In genomic region chr6:117326835-117327775, GRCm38 (mm10) we compare ENCODE assay signal across 11 mouse cellular contexts.
DNase-seq lines count a peak whose midpoint lies in the region; ATAC-seq lines count a peak whose summit lies in the region.
"Had no signal": no experiment of that assay in that cellular context is flagged by ENCODE, and none has a peak within 500 bp of the region (broad histone marks: within the 10 kb centered on the region; RNA-seq: fewer than 3 reads in every experiment).

No protein-coding gene starts in this region.

- no peaks in the 10 kb centered on the region for H3K9me3 ChIP-seq in embryonic facial prominence, embryonic 11.5 days (replicated peaks; ENCODE audit: control insufficient read depth, low read length)
- H3K9me3 ChIP-seq in kidney, embryonic 15.5 days (replicated peaks): no peaks in the 10 kb centered on the region
- H3K9me3 ChIP-seq: neural tube, embryonic 13.5 days had no signal

- no peaks in the 10 kb centered on the region for H3K36me3 ChIP-seq in embryonic facial prominence, embryonic 11.5 days (replicated peaks; ENCODE audit: control insufficient read depth, insufficient read depth, low read depth, low read length)
- H3K36me3 ChIP-seq in kidney, embryonic 15.5 days: no peaks in the 10 kb centered on the region
- H3K36me3 ChIP-seq: neural tube, embryonic 13.5 days had no signal

- peak; percentile 91 for DNase-seq in heart, adult 11 months
- no peak for DNase-seq in heart, adult 8-10 months (ENCODE audit: low spot score)
- peak; percentile 10 for DNase-seq in MN1 (ENCODE audit: low spot score)
- DNase-seq in embryonic facial prominence, embryonic 11.5 days (ENCODE audit: low spot score): peak; percentile 45
- peak; percentile 21 to 24 for DNase-seq in heart, postnatal 10 days
- no peak for DNase-seq in thymus, postnatal 4 days
- no peak for DNase-seq in adrenal gland, adult 8-10 months
- DNase-seq: layer of hippocampus, postnatal 36 days; liver, postnatal 0 days had no signal

- H3K9ac ChIP-seq in embryonic facial prominence, embryonic 11.5 days (replicated peaks; ENCODE audit: low read length): no peak overlapping the region
- no peak overlapping the region for H3K9ac ChIP-seq in kidney, embryonic 15.5 days
- H3K9ac ChIP-seq: liver, postnatal 0 days; neural tube, embryonic 13.5 days had no signal

- H3K4me3 ChIP-seq in embryonic facial prominence, embryonic 11.5 days (ENCODE audit: low read depth, low read length): no peak overlapping the region
- no peak overlapping the region for H3K4me3 ChIP-seq in kidney, embryonic 15.5 days (replicated peaks)
- H3K4me3 ChIP-seq: neural tube, embryonic 13.5 days had no signal

- WGBS in embryonic facial prominence, embryonic 11.5 days: 42% methylated on average over 18 of the region's 18 CpGs
- 62% methylated on average over 18 of the region's 18 CpGs for WGBS in kidney, embryonic 15.5 days

- no peaks in the 10 kb centered on the region for H3K4me1 ChIP-seq in embryonic facial prominence, embryonic 11.5 days (ENCODE audit: control insufficient read depth, insufficient read depth, low read length)
- no peaks in the 10 kb centered on the region for H3K4me1 ChIP-seq in kidney, embryonic 15.5 days

- no peak for ATAC-seq in embryonic facial prominence, embryonic 11.5 days (replicated peaks; ENCODE audit: insufficient number of reproducible peaks, low FRiP score, low TSS enrichment, low read depth)
- ATAC-seq in kidney, embryonic 15.5 days (replicated peaks; ENCODE audit: low FRiP score): no peak
- ATAC-seq: liver, postnatal 0 days had no signal

- intact Hi-C loops in heart, postnatal 10 days (cut with DNase I): loop anchor here (5.0 kb wide), 1 partner anchor 75 kb away; no protein-coding TSS in a partner anchor

- H3K4me2 ChIP-seq in embryonic facial prominence, embryonic 11.5 days (ENCODE audit: low read depth, low read length): no peak overlapping the region
- no peak overlapping the region for H3K4me2 ChIP-seq in kidney, embryonic 15.5 days
- H3K4me2 ChIP-seq: neural tube, embryonic 13.5 days had no signal

- H3K27me3 ChIP-seq in embryonic facial prominence, embryonic 11.5 days (ENCODE audit: control insufficient read depth, insufficient read depth, low read length): no peaks in the 10 kb centered on the region
- H3K27me3 ChIP-seq in kidney, embryonic 15.5 days: 0 out of 2 replicates have a peak, but pooled peaks cover 3% of the 10 kb centered on the region
- H3K27me3 ChIP-seq: neural tube, embryonic 13.5 days had no signal

- H3K27ac ChIP-seq in embryonic facial prominence, embryonic 11.5 days (replicated peaks; ENCODE audit: low read depth, low read length): no peak overlapping the region
- no peak overlapping the region for H3K27ac ChIP-seq in kidney, embryonic 15.5 days
- H3K27ac ChIP-seq: neural tube, embryonic 13.5 days had no signal

Comparison
In these comparisons a context has a peak if more than half of its experiments do, and no peak if none do; other contexts are left out.
1. DNase-seq: peak in heart, adult 11 months (single experiment), MN1 (single experiment), embryonic facial prominence, embryonic 11.5 days (single experiment) and heart, postnatal 10 days (2 of 2); none in heart, adult 8-10 months (single experiment), thymus, postnatal 4 days (single experiment) and adrenal gland, adult 8-10 months (single experiment).